ENCODE assay signal across 9 mouse cellular contexts in genomic region chr9:107685231-107685981, GRCm38 (mm10). TPM values are rescaled to one million over a fixed set of nuclear protein-coding genes. Genes with fewer than 3 reads are reported as not detected.
DNase-seq lines count a peak whose midpoint lies in the region; ATAC-seq and TF ChIP-seq lines count a peak whose summit lies in the region.
"Had no signal": no experiment of that assay in that cellular context is flagged by ENCODE, and none has a peak within 500 bp of the region (broad histone marks: within the 10 kb centered on the region; RNA-seq: fewer than 3 reads in every experiment).

No protein-coding gene starts in this region.

- peak; percentile 83 for TF ChIP-seq CTCF in layer of hippocampus, adult 2 months (conservative IDR thresholded peaks at IDR 0.05)
- TF ChIP-seq CTCF in Patski (IDR thresholded peaks at IDR 0.05) = no peak
- peak; percentile 94 for TF ChIP-seq CTCF in hindbrain, postnatal 0 days (IDR thresholded peaks at IDR 0.05; ENCODE audit: low read depth)
- TF ChIP-seq CTCF in liver, postnatal 0 days (IDR thresholded peaks at IDR 0.05; ENCODE audit: low read depth) = peak; percentile 79

- H3K27ac ChIP-seq in layer of hippocampus, adult 2 months = no peak overlapping the region
- no peak overlapping the region for H3K27ac ChIP-seq in forebrain, embryonic 13.5 days
- no peak overlapping the region for H3K27ac ChIP-seq in hindbrain, postnatal 0 days
- H3K27ac ChIP-seq in liver, postnatal 0 days (ENCODE audit: low read depth) = no peak overlapping the region
- no peak overlapping the region for H3K27ac ChIP-seq in neural tube, embryonic 13.5 days (replicated peaks)
- H3K27ac ChIP-seq: macrophage had no signal

- H3K9ac ChIP-seq in forebrain, embryonic 13.5 days = no peak overlapping the region
- no peak overlapping the region for H3K9ac ChIP-seq in hindbrain, postnatal 0 days (replicated peaks; ENCODE audit: low read length)
- H3K9ac ChIP-seq in liver, postnatal 0 days (replicated peaks) = no peak overlapping the region
- no peak overlapping the region for H3K9ac ChIP-seq in neural tube, embryonic 13.5 days

- H3K4me2 ChIP-seq in forebrain, embryonic 13.5 days = no peak overlapping the region
- no peak overlapping the region for H3K4me2 ChIP-seq in hindbrain, postnatal 0 days (ENCODE audit: low read depth, low read length)
- no peak overlapping the region for H3K4me2 ChIP-seq in liver, postnatal 0 days (ENCODE audit: low read depth, low read length)
- H3K4me2 ChIP-seq in neural tube, embryonic 13.5 days = no peak overlapping the region

- H3K27me3 ChIP-seq in Patski = no peaks in the 10 kb centered on the region
- H3K27me3 ChIP-seq in forebrain, embryonic 13.5 days = no peaks in the 10 kb centered on the region
- no peaks in the 10 kb centered on the region for H3K27me3 ChIP-seq in hindbrain, postnatal 0 days (ENCODE audit: insufficient read depth, low read length)
- peaks cover 6% of the 10 kb centered on the region; the same call in 1 of the 2 replicates for H3K27me3 ChIP-seq in liver, postnatal 0 days (ENCODE audit: insufficient read depth, low read length)
- no peaks in the 10 kb centered on the region for H3K27me3 ChIP-seq in neural tube, embryonic 13.5 days

- no peaks in the 10 kb centered on the region for H3K4me1 ChIP-seq in forebrain, embryonic 13.5 days
- no peaks in the 10 kb centered on the region for H3K4me1 ChIP-seq in hindbrain, postnatal 0 days (ENCODE audit: insufficient read depth, low read length)
- H3K4me1 ChIP-seq in liver, postnatal 0 days (ENCODE audit: insufficient read depth) = no peaks in the 10 kb centered on the region
- 0 out of 2 replicates have a peak, but pooled peaks cover 4% of the 10 kb centered on the region for H3K4me1 ChIP-seq in neural tube, embryonic 13.5 days (replicated peaks)

- no peak overlapping the region for H3K4me3 ChIP-seq in layer of hippocampus, adult 2 months
- H3K4me3 ChIP-seq in forebrain, embryonic 13.5 days = no peak overlapping the region
- no peak overlapping the region for H3K4me3 ChIP-seq in hindbrain, postnatal 0 days (ENCODE audit: low read length)
- H3K4me3 ChIP-seq in liver, postnatal 0 days (ENCODE audit: low read depth, low read length) = no peak overlapping the region
- H3K4me3 ChIP-seq in neural tube, embryonic 13.5 days = no peak overlapping the region

- no peaks in the 10 kb centered on the region for H3K9me3 ChIP-seq in forebrain, embryonic 13.5 days (replicated peaks)
- no peaks in the 10 kb centered on the region for H3K9me3 ChIP-seq in hindbrain, postnatal 0 days (ENCODE audit: low read length)
- no peaks in the 10 kb centered on the region for H3K9me3 ChIP-seq in liver, postnatal 0 days (ENCODE audit: low read length)
- H3K9me3 ChIP-seq in neural tube, embryonic 13.5 days = no peaks in the 10 kb centered on the region

- in situ Hi-C loops in Patski (cut with MboI; ENCODE audit: low pct_unique_long_range_greater_than_20kb) = loop anchor here (5.0 kb wide), 1 partner anchor 52 kb away; no protein-coding TSS in a partner anchor

- H3K36me3 ChIP-seq in forebrain, embryonic 13.5 days (ENCODE audit: poor library complexity, severe bottlenecking) = peaks cover 55% of the 10 kb centered on the region
- peaks cover 12% of the 10 kb centered on the region; the same call in 1 of the 2 replicates for H3K36me3 ChIP-seq in hindbrain, postnatal 0 days (ENCODE audit: insufficient read depth, low read length)
- no peaks in the 10 kb centered on the region for H3K36me3 ChIP-seq in liver, postnatal 0 days (replicated peaks; ENCODE audit: insufficient read depth, low read length)
- H3K36me3 ChIP-seq in neural tube, embryonic 13.5 days = peaks cover 67% of the 10 kb centered on the region

- DNase-seq in layer of hippocampus, adult 2 months (ENCODE audit: low spot score in 2 of 2) = peak in 1 of 2 experiments; percentile 43
- no peak for DNase-seq in layer of hippocampus, adult 9-10 months (ENCODE audit: low spot score)
- DNase-seq in Patski (ENCODE audit: low read depth, low spot score) = no peak
- peak; percentile 79 for DNase-seq in hindbrain, postnatal 0 days (ENCODE audit: low spot score)
- DNase-seq in liver, postnatal 0 days = peak; percentile 59
- no peak for DNase-seq in frontal cortex, postnatal 14 days (ENCODE audit: low spot score in 2 of 2)

- POLR2A ChIA-PET in Patski (lab: Charles Lee) = no interaction called here

- ATAC-seq in Patski = peak; percentile 25
- ATAC-seq in forebrain, embryonic 13.5 days = peak; percentile 84
- peak; percentile 75 for ATAC-seq in hindbrain, postnatal 0 days
- peak; percentile 43; the same call in 1 of the 2 replicates for ATAC-seq in liver, postnatal 0 days
- peak; percentile 67 for ATAC-seq in neural tube, embryonic 13.5 days (ENCODE audit: low read depth)

- WGBS in forebrain, embryonic 13.5 days = 32% methylated on average over 17 of the region's 17 CpGs
- WGBS in hindbrain, postnatal 0 days = 29% methylated on average over 17 of the region's 17 CpGs
- 37% methylated on average over 17 of the region's 17 CpGs for WGBS in liver, postnatal 0 days (ENCODE audit: insufficient replicate concordance)
- WGBS in neural tube, embryonic 13.5 days = 33% methylated on average over 17 of the region's 17 CpGs

- no peak for TF ChIP-seq EP300 in liver, postnatal 0 days (IDR thresholded peaks at IDR 0.05; ENCODE audit: low read depth)

- CTCF ChIA-PET in Patski (lab: Charles Lee) = interaction anchor here (2.0 kb wide), 1 partner anchor 53 kb away, joined by 12 read pairs; no protein-coding TSS in a partner anchor

RNA-seq across cellular contexts. Expression of gene Gnat1, which starts 5.9 kb away (rescaled TPM):
- under 1 TPM in 1 of 2 experiments, not detected in 1; 0.17 TPM for total RNA-seq in layer of hippocampus, adult 2 months (2021)
- polyA plus RNA-seq in Patski (2021) = 2.2 TPM
- 1.3 and 1.8 TPM in 2 replicates for polyA plus RNA-seq in forebrain, embryonic 13.5 days (2015; fragmentation: Nextera tagmentation; extraction: Ambion mirVana)
- 0.52 TPM in 1 of 2 replicates, not detected in the other for total RNA-seq in hindbrain, postnatal 0 days (2014; rRNA removed)
- 2.4 and 2.7 TPM in 2 replicates for polyA plus RNA-seq in hindbrain, postnatal 0 days (2015; fragmentation: Nextera tagmentation; extraction: Ambion mirVana)
- polyA plus RNA-seq in liver, postnatal 0 days (2015; fragmentation: Nextera tagmentation; extraction: Ambion mirVana) = 5.8 and 6.2 TPM in 2 replicates
- 0.96 and 2.4 TPM in 2 replicates for polyA plus RNA-seq in neural tube, embryonic 13.5 days (2015; fragmentation: Nextera tagmentation; extraction: Ambion mirVana)
- polyA plus RNA-seq: macrophage had no signal

RNA-seq across cellular contexts. Expression of gene Slc38a3, which starts 16.1 kb away (rescaled TPM):
- total RNA-seq in layer of hippocampus, adult 2 months (2021) = 10 to 100 TPM; 55.7 to 65.0 TPM
- 0.13 TPM for polyA plus RNA-seq in Patski (2021)
- 14.3 and 14.6 TPM in 2 replicates for polyA plus RNA-seq in forebrain, embryonic 13.5 days (2015; fragmentation: Nextera tagmentation; extraction: Ambion mirVana)
- total RNA-seq in hindbrain, postnatal 0 days (2014; rRNA removed) = 102 and 134 TPM in 2 replicates
- 52.1 and 54.5 TPM in 2 replicates for polyA plus RNA-seq in hindbrain, postnatal 0 days (2015; fragmentation: Nextera tagmentation; extraction: Ambion mirVana)
- polyA plus RNA-seq in liver, postnatal 0 days (2015; fragmentation: Nextera tagmentation; extraction: Ambion mirVana) = 147 and 174 TPM in 2 replicates
- polyA plus RNA-seq in neural tube, embryonic 13.5 days (2015; fragmentation: Nextera tagmentation; extraction: Ambion mirVana) = 23.9 and 25.6 TPM in 2 replicates
- polyA plus RNA-seq: macrophage had no signal

RNA-seq across cellular contexts. Expression of gene Sema3f, which starts 24.9 kb away (rescaled TPM):
- total RNA-seq in layer of hippocampus, adult 2 months (2021) = 1 to 10 TPM; 2.8 to 3.5 TPM
- polyA plus RNA-seq in Patski (2021) = 272 TPM
- 6.8 and 7.7 TPM in 2 replicates for polyA plus RNA-seq in forebrain, embryonic 13.5 days (2015; fragmentation: Nextera tagmentation; extraction: Ambion mirVana)
- total RNA-seq in hindbrain, postnatal 0 days (2014; rRNA removed) = 65.4 and 81.3 TPM in 2 replicates
- 7.5 and 8.7 TPM in 2 replicates for polyA plus RNA-seq in hindbrain, postnatal 0 days (2015; fragmentation: Nextera tagmentation; extraction: Ambion mirVana)
- 0.76 and 1.1 TPM in 2 replicates for polyA plus RNA-seq in liver, postnatal 0 days (2015; fragmentation: Nextera tagmentation; extraction: Ambion mirVana)
- 12.2 and 13.2 TPM in 2 replicates for polyA plus RNA-seq in neural tube, embryonic 13.5 days (2015; fragmentation: Nextera tagmentation; extraction: Ambion mirVana)
- polyA plus RNA-seq: macrophage had no signal

RNA-seq across cellular contexts. Expression of gene Gnai2, which starts 50.2 kb away (rescaled TPM):
- total RNA-seq in layer of hippocampus, adult 2 months (2021) = 100 to 1,000 TPM; 208 to 222 TPM
- polyA plus RNA-seq in Patski (2021) = 592 TPM
- polyA plus RNA-seq in forebrain, embryonic 13.5 days (2015; fragmentation: Nextera tagmentation; extraction: Ambion mirVana) = 397 and 426 TPM in 2 replicates
- 334 and 369 TPM in 2 replicates for total RNA-seq in hindbrain, postnatal 0 days (2014; rRNA removed)
- 275 and 287 TPM in 2 replicates for polyA plus RNA-seq in hindbrain, postnatal 0 days (2015; fragmentation: Nextera tagmentation; extraction: Ambion mirVana)
- 146 and 159 TPM in 2 replicates for polyA plus RNA-seq in liver, postnatal 0 days (2015; fragmentation: Nextera tagmentation; extraction: Ambion mirVana)
- polyA plus RNA-seq in neural tube, embryonic 13.5 days (2015; fragmentation: Nextera tagmentation; extraction: Ambion mirVana) = 350 and 384 TPM in 2 replicates

Comparison
In these comparisons a context has a peak if more than half of its experiments do, and no peak if none do; other contexts are left out.
1. DNase-seq: peak in hindbrain, postnatal 0 days (single experiment) and liver, postnatal 0 days (single experiment); none in layer of hippocampus, adult 9-10 months (single experiment), Patski (single experiment) and frontal cortex, postnatal 14 days (0 of 2).
2. ATAC-seq: peak in every context shown above with its lines; median percentile 84 in forebrain, embryonic 13.5 days; 75 in hindbrain, postnatal 0 days; 67 in neural tube, embryonic 13.5 days; 43 in liver, postnatal 0 days; 25 in Patski.
3. RNA of gene Slc38a3, which starts 16.1 kb away (polyA plus RNA-seq): 147 to 174 TPM in liver, postnatal 0 days, 52.1 to 54.5 TPM in hindbrain, postnatal 0 days, 23.9 to 25.6 TPM in neural tube, embryonic 13.5 days and 14.3 to 14.6 TPM in forebrain, embryonic 13.5 days; 0.13 TPM in Patski (single experiment); every median in the first group is over 10 times any median in the second.
4. RNA of gene Sema3f, which starts 24.9 kb away (polyA plus RNA-seq): 272 TPM in Patski (single experiment); 12.2 to 13.2 TPM in neural tube, embryonic 13.5 days, 7.5 to 8.7 TPM in hindbrain, postnatal 0 days, 6.8 to 7.7 TPM in forebrain, embryonic 13.5 days and 0.76 to 1.1 TPM in liver, postnatal 0 days; every median in the first group is over 10 times any median in the second.